8 mouse cellular contexts compared by ENCODE assay signal in genomic region chr14:61689776-61690175, GRCm38 (mm10).
A peak's percentile ranks its signal among the peaks of the same experiment; 100 is the strongest.
DNase-seq lines count a peak whose midpoint lies in the region; ATAC-seq and TF ChIP-seq lines count a peak whose summit lies in the region.

No protein-coding gene starts in this region.

- no peak overlapping the region for H3K27ac ChIP-seq in heart, embryonic 11.5 days (ENCODE audit: low read depth, low read length)
- no peak overlapping the region for H3K27ac ChIP-seq in heart, adult 2 months
- H3K27ac ChIP-seq in forebrain, embryonic 16.5 days (ENCODE audit: low read length) = no peak overlapping the region
- no peak overlapping the region for H3K27ac ChIP-seq in liver, embryonic 14.5 days

- H3K27me3 ChIP-seq in heart, embryonic 11.5 days (ENCODE audit: control insufficient read depth, insufficient read depth, low read length) = peaks cover 41% of the 10 kb centered on the region
- peaks cover 7% of the 10 kb centered on the region for H3K27me3 ChIP-seq in heart, adult 2 months (ENCODE audit: control insufficient read depth, insufficient read depth, low read length)
- H3K27me3 ChIP-seq in E14TG2a.4 (ENCODE audit: insufficient read depth, low read length) = peaks cover 76% of the 10 kb centered on the region
- peaks cover 21% of the 10 kb centered on the region for H3K27me3 ChIP-seq in forebrain, embryonic 16.5 days (replicated peaks; ENCODE audit: control insufficient read depth, insufficient read depth, low read length)
- H3K27me3 ChIP-seq in liver, embryonic 14.5 days (ENCODE audit: control insufficient read depth, insufficient read depth, low read length) = peaks cover 69% of the 10 kb centered on the region

- peaks cover 19% of the 10 kb centered on the region for H3K4me1 ChIP-seq in heart, embryonic 11.5 days (ENCODE audit: control insufficient read depth, insufficient read depth, low read length)
- H3K4me1 ChIP-seq in heart, adult 2 months (ENCODE audit: control insufficient read depth, insufficient read depth, low read length) = no peaks in the 10 kb centered on the region
- peaks cover 43% of the 10 kb centered on the region for H3K4me1 ChIP-seq in E14TG2a.4 (replicated peaks; ENCODE audit: low read depth, low read length)
- H3K4me1 ChIP-seq in forebrain, embryonic 16.5 days (replicated peaks; ENCODE audit: control insufficient read depth, insufficient read depth, low read length) = peaks cover 19% of the 10 kb centered on the region
- H3K4me1 ChIP-seq in liver, embryonic 14.5 days (replicated peaks; ENCODE audit: control insufficient read depth in 2 of 2, insufficient read depth in 2 of 2, low read length in 1 of 2) = peaks cover 3% of the 10 kb centered on the region in 2 experiments; a peak in 3 of 4 replicates

- H3K9me3 ChIP-seq in heart, embryonic 11.5 days (replicated peaks; ENCODE audit: control insufficient read depth, low read length) = no peaks in the 10 kb centered on the region
- H3K9me3 ChIP-seq in E14TG2a.4 (ENCODE audit: low read length) = no peaks in the 10 kb centered on the region
- H3K9me3 ChIP-seq in forebrain, embryonic 16.5 days (ENCODE audit: control insufficient read depth, low read length) = no peaks in the 10 kb centered on the region; the same call in 1 of the 2 replicates
- no peaks in the 10 kb centered on the region for H3K9me3 ChIP-seq in liver, embryonic 14.5 days (ENCODE audit: control insufficient read depth, low read length)

- peak overlapping the region; percentile 68 for H3K4me2 ChIP-seq in heart, embryonic 11.5 days
- peak overlapping the region; percentile 32 for H3K4me2 ChIP-seq in forebrain, embryonic 16.5 days (ENCODE audit: low read length)
- H3K4me2 ChIP-seq in liver, embryonic 14.5 days (ENCODE audit: low read depth) = peak overlapping the region; percentile 51

- 6% methylated on average over 24 of the region's 24 CpGs for WGBS in heart, embryonic 11.5 days (ENCODE audit: insufficient replicate concordance)
- WGBS in heart, adult 2 months = 86% methylated on average over 24 of the region's 24 CpGs
- 26% methylated on average over 24 of the region's 24 CpGs for WGBS in forebrain, embryonic 16.5 days
- 17% methylated on average over 24 of the region's 24 CpGs for whole genome bisulfite sequencing in liver, embryonic 14.5 days (ENCODE audit: insufficient replicate concordance)

- no peak for TF ChIP-seq POLR2A in heart, adult 2 months (IDR thresholded peaks at IDR 0.05; ENCODE audit: insufficient read depth, low read depth, low read length)

- no peak for DNase-seq in heart, adult 2 months
- DNase-seq in liver, embryonic 14.5 days (ENCODE audit: low read depth in 3 of 3, low spot score in 3 of 3) = no peak
- no peak for DNase-seq in layer of hippocampus, postnatal 14 days (ENCODE audit: low spot score in 2 of 2)
- DNase-seq in cerebellum, adult 18-20 months = no peak

- H3K4me3 ChIP-seq in heart, embryonic 11.5 days (ENCODE audit: low read depth, low read length) = peak overlapping the region; percentile 41
- H3K4me3 ChIP-seq in heart, adult 2 months = no peak overlapping the region
- H3K4me3 ChIP-seq in E14TG2a.4 (replicated peaks; ENCODE audit: low read length) = peak overlapping the region; percentile 59
- H3K4me3 ChIP-seq in forebrain, embryonic 16.5 days (replicated peaks; ENCODE audit: low read length) = 0 out of 2 replicates have a peak overlapping the region, but pooled peaks have one; percentile 7
- H3K4me3 ChIP-seq in liver, embryonic 14.5 days (ENCODE audit: insufficient read depth in 1 of 2, low read depth in 2 of 2, low read length in 2 of 2) = no peak overlapping the region

- no peaks in the 10 kb centered on the region for H3K79me2 ChIP-seq in heart, adult 2 months (replicated peaks; ENCODE audit: control insufficient read depth, insufficient read depth, low read length)

- ATAC-seq in heart, embryonic 11.5 days (replicated peaks; ENCODE audit: insufficient number of reproducible peaks, low FRiP score, low TSS enrichment) = no peak
- no peak for ATAC-seq in forebrain, embryonic 16.5 days
- ATAC-seq in liver, embryonic 14.5 days (ENCODE audit: insufficient read depth) = no peak
- ATAC-seq in inflammation-experienced regulatory T-cells, adult 6 months = no peak

- intact Hi-C loops in heart, adult 2 months (cut with DNase I) = loop anchor here (10.0 kb wide), 2 partner anchors 485 to 645 kb away; no protein-coding TSS in a partner anchor

- H3K9ac ChIP-seq in heart, embryonic 11.5 days (ENCODE audit: low read depth, low read length) = no peak overlapping the region
- H3K9ac ChIP-seq in heart, adult 2 months (ENCODE audit: low read depth, low read length) = no peak overlapping the region
- H3K9ac ChIP-seq in forebrain, embryonic 16.5 days (replicated peaks; ENCODE audit: low read depth, low read length) = no peak overlapping the region
- H3K9ac ChIP-seq in liver, embryonic 14.5 days (replicated peaks) = no peak overlapping the region

- H3K36me3 ChIP-seq in heart, embryonic 11.5 days (ENCODE audit: control insufficient read depth, insufficient read depth, low read length) = no peaks in the 10 kb centered on the region
- H3K36me3 ChIP-seq in heart, adult 2 months (ENCODE audit: control insufficient read depth, insufficient read depth, low read length) = no peaks in the 10 kb centered on the region
- no peaks in the 10 kb centered on the region for H3K36me3 ChIP-seq in E14TG2a.4 (ENCODE audit: insufficient read depth, low read length)
- no peaks in the 10 kb centered on the region for H3K36me3 ChIP-seq in forebrain, embryonic 16.5 days (ENCODE audit: control insufficient read depth, insufficient read depth)
- no peaks in the 10 kb centered on the region for H3K36me3 ChIP-seq in liver, embryonic 14.5 days (replicated peaks; ENCODE audit: control insufficient read depth, insufficient read depth, low read depth)

- TF ChIP-seq CTCF in heart, adult 2 months (IDR thresholded peaks at IDR 0.05) = no peak
- TF ChIP-seq CTCF in E14TG2a.4 (conservative IDR thresholded peaks at IDR 0.05; ENCODE audit: low read length) = no peak
- no peak for TF ChIP-seq CTCF in liver, embryonic 14.5 days (IDR thresholded peaks at IDR 0.05; ENCODE audit: low read depth)

- no peak for TF ChIP-seq EP300 in heart, adult 2 months (IDR thresholded peaks at IDR 0.05; ENCODE audit: insufficient read depth, low read depth, low read length)
- TF ChIP-seq EP300 in liver, embryonic 14.5 days (IDR thresholded peaks at IDR 0.05; ENCODE audit: low read depth) = no peak

Comparison
In these comparisons a context has a peak if more than half of its experiments do, and no peak if none do; other contexts are left out.
1. H3K4me3 ChIP-seq: peak in heart, embryonic 11.5 days (single experiment), E14TG2a.4 (single experiment) and forebrain, embryonic 16.5 days (single experiment); none in heart, adult 2 months (single experiment) and liver, embryonic 14.5 days (0 of 2).
2. Peak in every context shown above with its lines, with median percentiles within 50 percentile points of each other: H3K4me2 ChIP-seq.